Mouse (Mus musculus) embryonic stem cell, embryonic (primary cell): ENCODE data around the gene Ret.

Source experiments
- CTCF ChIA-PET, 4 experiments: fragments of 300-600 bp in 2 of 4; fragments of 350-600 bp in 2 of 4; sonication (Branson Sonifier 250); formaldehyde crosslinking; loops; one replicate each; lab custom pipeline; 2022; ENCODE audit warnings: inconsistent platforms in 2 of 4; lab: Charles Lee
- POLR2A ChIA-PET, 4 experiments: fragments of 300-600 bp in 2 of 4; fragments of 350-600 bp in 2 of 4; sonication (Branson Sonifier 250); formaldehyde crosslinking; loops; one replicate each; lab custom pipeline; 2022; ENCODE audit warnings: antibody characterized with exemption in 4 of 4, inconsistent platforms in 1 of 4; lab: Charles Lee

Ret gene

DNA sequence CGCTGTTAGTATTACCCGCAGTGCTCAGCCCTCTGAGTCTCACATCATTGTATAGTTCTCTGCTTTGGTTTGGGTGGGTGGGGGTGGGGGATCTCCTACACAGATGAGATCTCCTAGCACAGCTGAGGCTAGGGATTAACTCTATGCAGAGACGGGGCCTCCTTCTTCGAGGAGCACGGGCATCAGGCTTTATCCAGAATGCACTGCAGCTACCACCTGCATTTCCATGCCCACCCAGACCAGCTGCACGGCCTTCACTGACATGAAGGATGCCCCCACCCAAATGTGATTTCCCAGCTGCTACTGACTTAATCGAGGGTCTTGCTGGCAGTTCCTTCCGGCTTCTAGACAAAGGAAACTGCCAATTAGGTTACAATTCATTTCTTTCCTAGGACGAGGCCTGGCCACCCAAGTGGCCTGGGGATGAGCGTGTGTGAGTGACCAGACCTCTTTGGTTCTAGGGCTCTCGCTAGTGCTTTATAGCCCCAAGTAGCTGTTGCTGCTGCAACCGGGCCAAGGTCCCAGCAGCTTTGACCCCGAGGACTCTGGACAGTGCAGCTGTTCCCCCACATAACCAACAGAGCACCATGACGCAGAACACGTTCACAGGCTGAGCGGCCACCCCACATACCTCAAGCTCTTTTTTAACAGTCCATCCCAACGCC, 10.8 kb downstream of the Ret start:
- ChIA-PET POLR2A (interaction anchor here in 1 of 4 experiments (0.6 kb wide), 1 partner anchor 19 kb away, joined by 3 read pairs; no protein-coding TSS in a partner anchor), CTCF (no interaction called here)

GRCm38 (mm10) chr6:118184126-118184525, 13.4 kb downstream of the Ret start:
- CTCF ChIA-PET: interaction anchor here in 1 of 4 experiments (1.5 kb wide), 1 partner anchor 195 kb away, joined by 4 read pairs; no protein-coding TSS in a partner anchor
- POLR2A ChIA-PET: no interaction called here

DNA sequence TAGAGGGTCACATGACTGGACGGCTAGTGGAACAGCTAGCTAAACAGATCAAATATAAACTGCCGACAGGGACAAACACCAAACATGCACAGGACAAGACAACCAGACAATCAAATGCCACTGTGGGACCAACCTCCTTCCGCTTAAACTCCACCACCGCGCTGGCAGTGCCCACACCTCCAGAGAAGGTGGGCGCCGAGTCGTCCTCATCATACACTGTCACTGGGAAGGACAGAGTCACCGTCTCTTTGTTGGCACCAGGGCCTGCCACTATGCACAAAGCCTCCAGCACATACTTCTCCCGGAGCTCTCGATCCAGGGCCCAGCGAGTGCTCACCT, 17.5 kb downstream of the Ret start:
- ChIA-PET POLR2A (interaction anchor here (0.6 to 4.2 kb wide), 4 partner anchors 17 to 239 kb away, joined by 3 to 14 read pairs (median 4); partner anchors contain the start of genes Bms1 (in 1 of the 4) and Ret (in 1 of the 4)), CTCF (interaction anchor here (0.5 to 2.7 kb wide), 19 partner anchors 9 to 240 kb away, joined by 3 to 49 read pairs (median 6); partner anchors contain the start of genes Bms1 (in 2 of the 4) and Csgalnact2 (in 1 of the 4))

- CTCF ChIA-PET: interaction anchor here (0.5 to 2.7 kb wide), 27 partner anchors 8 to 259 kb away, joined by 3 to 49 read pairs (median 4); partner anchors contain the start of genes Bms1 (in 2 of the 4) and Csgalnact2 (in 1 of the 4)
Observed at GRCm38 (mm10) chr6:118179316-118180084, 18.0 kb downstream of the Ret start.

DNA sequence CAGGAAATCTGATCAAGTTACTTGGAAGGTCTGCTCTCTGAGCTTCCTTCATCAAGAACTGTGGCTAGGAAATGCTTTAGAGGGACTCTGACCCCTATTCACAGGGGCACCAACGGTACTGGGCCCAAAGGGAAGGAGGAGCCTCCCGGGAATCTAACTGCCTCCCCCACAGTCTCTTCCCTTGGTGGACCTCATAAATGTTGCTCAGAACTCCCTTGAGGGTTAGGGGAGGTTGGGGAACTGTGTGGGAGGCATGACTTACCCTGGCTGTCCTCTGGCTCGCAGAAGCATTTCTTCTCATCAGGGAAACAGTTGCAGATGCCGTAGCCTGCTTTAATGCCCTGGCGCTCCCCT, 23.6 kb downstream of the Ret start:
- CTCF ChIA-PET: no interaction called here
- POLR2A ChIA-PET: no interaction called here

More at GRCm38 (mm10) chr6:118179316-118180084, 18.0 kb downstream of the Ret start:
- POLR2A ChIA-PET: interaction anchor here (0.6 to 4.2 kb wide), 5 partner anchors 18 to 240 kb away, joined by 3 to 14 read pairs (median 3); partner anchors contain the start of genes Bms1 (in 1 of the 4) and Ret (in 1 of the 4)

DNA sequence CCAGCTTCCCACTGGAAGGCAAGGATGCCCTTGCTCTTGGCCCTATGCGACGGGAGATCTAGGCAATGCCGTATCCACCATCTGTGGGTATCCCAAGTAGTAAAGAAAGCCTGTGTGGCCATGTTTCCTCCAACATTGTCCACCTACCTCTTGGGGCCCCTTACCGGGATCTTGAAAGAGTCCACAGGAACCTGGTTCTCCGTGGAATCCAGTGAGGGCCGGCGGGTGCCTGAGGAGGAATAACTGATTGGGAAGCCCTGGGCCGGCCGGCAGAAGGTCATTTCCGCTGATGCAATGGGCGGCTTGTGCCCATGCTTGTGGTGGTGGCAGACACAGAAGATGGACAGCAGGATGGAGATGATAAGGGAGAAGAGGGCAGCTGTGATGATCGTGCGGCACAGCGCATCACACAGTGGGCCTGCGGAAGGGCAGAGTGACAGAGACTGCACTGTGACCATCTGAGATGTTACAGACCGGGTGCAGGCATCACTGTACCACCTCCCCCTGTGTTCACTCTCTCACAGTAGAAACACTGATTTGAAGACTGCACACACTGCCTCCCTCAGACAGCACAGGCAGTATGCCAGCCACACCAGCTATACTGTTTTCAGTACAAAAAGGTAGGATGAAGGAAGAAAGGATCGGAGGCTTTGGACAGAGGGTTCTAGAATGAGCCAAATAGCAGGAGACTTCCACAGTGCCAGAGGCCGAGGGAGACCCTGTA, 24.1 kb downstream of the Ret start:
- ChIA-PET CTCF (no interaction called here), POLR2A (interaction anchor here in 1 of 4 experiments (0.6 kb wide), 1 partner anchor 282 kb away, joined by 4 read pairs; no protein-coding TSS in a partner anchor)

DNA sequence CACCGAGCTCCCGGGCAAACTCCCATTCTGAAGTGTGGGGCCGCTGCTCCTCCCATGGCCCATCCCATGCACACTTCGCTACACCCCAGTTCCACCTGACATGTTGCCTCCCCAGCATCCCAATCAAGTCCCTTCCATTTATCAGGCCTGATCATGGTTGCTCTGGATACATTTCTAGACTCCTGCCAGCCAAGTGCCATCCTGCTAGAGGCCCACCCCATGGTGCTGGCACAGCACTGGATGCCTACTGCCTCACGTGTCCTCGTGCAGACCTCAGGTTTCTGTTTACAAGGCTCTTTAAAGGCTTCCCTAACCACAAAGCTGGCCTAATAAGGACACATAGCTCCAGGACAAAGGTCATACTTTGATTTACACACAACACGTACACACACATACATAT, 26.1 kb downstream of the Ret start:
- ChIA-PET POLR2A (interaction anchor here in 1 of 4 experiments (0.6 to 1.3 kb wide), 3 partner anchors 9 to 866 kb away, joined by 3 read pairs; no protein-coding TSS in a partner anchor), CTCF (interaction anchor here in 1 of 4 experiments (1.1 kb wide), 1 partner anchor 9 kb away, joined by 3 read pairs; no protein-coding TSS in a partner anchor)

GRCm38 (mm10) chr6:118168106-118168505, 29.4 kb downstream of the Ret start:
- ChIA-PET CTCF (interaction anchor here in 1 of 4 experiments (1.4 kb wide), 1 partner anchor 69 kb away, joined by 3 read pairs; no protein-coding TSS in a partner anchor), POLR2A (interaction anchor here in 2 of 4 experiments (0.6 to 1.4 kb wide), 3 partner anchors 18 to 29 kb away, joined by 3 read pairs; partner anchors contain the start of gene Csgalnact2 (in 2 of the 2))

- POLR2A ChIA-PET: interaction anchor here in 2 of 4 experiments (1.2 to 1.4 kb wide), 2 partner anchors 28 kb away, joined by 3 read pairs; partner anchors contain the start of gene Csgalnact2 (in 2 of the 2)
- CTCF ChIA-PET: interaction anchor here in 2 of 4 experiments (0.6 to 1.4 kb wide), 4 partner anchors 13 to 215 kb away, joined by 3 to 6 read pairs (median 4); no protein-coding TSS in a partner anchor
Observed at GRCm38 (mm10) chr6:118167013-118167412, 30.5 kb downstream of the Ret start.

DNA sequence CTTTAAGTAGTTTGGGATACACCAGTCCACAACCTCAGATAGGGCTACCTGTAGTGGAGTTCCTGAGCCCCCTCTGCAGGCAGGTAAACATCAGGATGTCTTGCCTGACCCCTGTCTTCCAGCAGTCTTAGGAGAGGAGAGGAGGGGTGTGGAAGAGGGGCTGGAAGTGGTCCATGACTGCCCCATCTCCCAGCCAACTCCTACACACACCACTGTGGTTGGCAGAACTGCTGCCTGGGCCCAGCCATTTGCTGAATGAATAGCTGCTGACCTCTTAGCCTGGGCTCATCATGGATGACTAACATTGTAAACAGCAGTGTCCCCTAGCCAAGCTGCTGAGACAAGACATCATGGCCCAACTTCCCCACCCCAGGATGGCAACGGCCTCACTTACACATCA, 32.0 kb downstream of the Ret start:
- ChIA-PET POLR2A (no interaction called here), CTCF (interaction anchor here in 2 of 4 experiments (0.7 to 1.2 kb wide), 2 partner anchors 211 to 214 kb away, joined by 5 to 14 read pairs; no protein-coding TSS in a partner anchor)

- POLR2A ChIA-PET: interaction anchor here in 1 of 4 experiments (1.0 kb wide), 1 partner anchor 9 kb away, joined by 3 read pairs; no protein-coding TSS in a partner anchor
- CTCF ChIA-PET: no interaction called here
Observed at GRCm38 (mm10) chr6:118164691-118165090, 32.8 kb downstream of the Ret start.

GRCm38 (mm10) chr6:118163086-118163485, 34.4 kb downstream of the Ret start:
- CTCF ChIA-PET: interaction anchor here in 1 of 4 experiments (0.5 kb wide), 1 partner anchor 101 kb away, joined by 3 read pairs; no protein-coding TSS in a partner anchor
- POLR2A ChIA-PET: interaction anchor here in 1 of 4 experiments (1.1 to 1.2 kb wide), 2 partner anchors 8 to 24 kb away, joined by 3 read pairs; partner anchors contain the start of gene Csgalnact2

DNA sequence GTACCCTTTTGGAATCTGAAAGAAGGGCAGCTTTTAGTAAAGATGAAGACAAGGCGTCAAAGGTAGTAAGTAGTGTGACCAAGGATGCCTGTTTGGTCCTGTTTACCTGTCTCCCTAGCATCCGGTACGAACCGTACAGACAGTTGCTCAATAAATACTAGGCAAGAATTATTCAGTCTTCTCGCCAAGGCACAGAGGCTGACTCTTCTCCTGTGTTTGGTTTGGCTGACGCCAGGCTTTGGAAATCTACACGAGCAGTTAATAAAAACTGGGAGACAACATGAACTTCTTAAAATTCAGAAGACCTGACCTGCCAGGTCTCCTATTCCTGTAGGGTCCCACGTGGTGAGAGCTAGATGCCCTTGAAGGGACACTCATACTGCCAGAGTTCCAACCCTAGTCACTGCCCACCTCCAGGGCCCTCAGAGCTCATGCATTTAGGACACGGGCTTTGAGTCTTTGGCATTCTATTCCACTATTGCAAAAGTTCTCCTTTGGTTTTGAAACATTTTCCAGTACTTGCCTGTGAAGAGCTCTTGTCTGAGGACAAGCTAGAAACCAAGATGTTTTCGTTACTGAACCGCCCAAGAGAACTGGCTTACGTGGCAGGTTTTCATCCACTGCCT, 34.9 kb downstream of the Ret start:
- CTCF ChIA-PET: no interaction called here
- POLR2A ChIA-PET: interaction anchor here in 1 of 4 experiments (1.1 to 1.2 kb wide), 2 partner anchors 8 to 23 kb away, joined by 3 read pairs; partner anchors contain the start of gene Csgalnact2

DNA sequence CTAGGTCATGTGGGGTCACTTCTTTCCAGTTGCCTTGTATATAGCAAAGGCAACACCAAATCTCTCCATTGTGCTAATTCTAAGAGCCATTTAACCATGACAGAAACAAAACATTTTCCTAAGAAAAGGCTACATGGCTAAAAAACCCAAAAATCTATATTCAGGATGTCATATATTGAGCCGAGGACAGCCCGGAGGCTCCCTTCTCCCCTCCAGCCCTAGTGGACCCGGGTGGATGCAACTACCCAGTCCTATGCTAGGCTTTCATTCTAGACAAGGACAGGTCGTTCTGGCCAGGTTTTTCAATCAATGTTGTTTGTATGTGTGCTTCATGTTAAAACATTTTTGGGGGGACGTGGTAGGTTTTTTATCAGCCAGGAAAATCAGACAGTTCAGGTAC, 44.4 kb downstream of the Ret start:
- CTCF ChIA-PET: no interaction called here
- POLR2A ChIA-PET: no interaction called here

DNA sequence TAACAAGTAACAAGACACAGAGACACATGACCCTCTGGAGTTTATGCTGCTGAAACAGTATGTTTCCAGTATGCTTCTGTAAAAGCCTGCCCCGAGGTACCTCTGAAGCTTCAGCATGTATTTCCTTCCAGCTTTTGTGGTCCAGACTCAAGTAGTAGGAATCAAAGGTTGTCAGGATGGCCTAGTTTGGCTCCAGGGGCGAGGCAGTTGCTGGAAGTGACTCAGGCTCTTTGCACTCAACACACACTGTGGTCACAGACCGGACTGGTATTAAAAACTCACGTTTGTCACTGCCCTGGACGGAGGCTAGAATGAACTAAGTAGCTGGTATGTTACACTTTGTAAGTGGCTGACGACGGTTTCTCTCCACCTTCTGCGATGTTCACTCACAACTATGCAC, 46.5 kb downstream of the Ret start:
- ChIA-PET POLR2A (no interaction called here), CTCF (interaction anchor here in 1 of 4 experiments (0.6 kb wide), 1 partner anchor 74 kb away, joined by 3 read pairs; no protein-coding TSS in a partner anchor)

DNA sequence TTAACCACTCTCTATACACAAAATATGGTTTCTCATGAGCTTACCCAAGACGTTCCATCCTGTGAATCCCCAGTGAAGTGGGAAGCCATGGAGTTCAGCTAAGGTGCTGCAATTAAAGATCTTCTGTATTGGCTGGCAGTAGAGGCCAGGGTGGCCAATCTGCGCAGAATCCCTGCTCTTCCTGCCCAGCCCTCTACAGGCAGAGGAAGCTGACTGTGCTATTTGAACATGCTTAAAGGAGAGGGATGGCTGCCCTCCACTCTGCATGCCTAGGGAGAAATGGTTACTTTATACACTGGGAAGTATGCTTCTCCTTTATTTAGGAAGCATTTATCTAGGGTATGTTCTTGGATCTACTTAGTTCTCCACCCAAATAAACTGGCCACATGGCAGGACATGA, 47.0 kb downstream of the Ret start:
- CTCF ChIA-PET: interaction anchor here in 1 of 4 experiments (0.6 kb wide), 1 partner anchor 74 kb away, joined by 3 read pairs; no protein-coding TSS in a partner anchor
- POLR2A ChIA-PET: interaction anchor here in 1 of 4 experiments (0.6 kb wide), 1 partner anchor 151 kb away, joined by 3 read pairs; no protein-coding TSS in a partner anchor

DNA sequence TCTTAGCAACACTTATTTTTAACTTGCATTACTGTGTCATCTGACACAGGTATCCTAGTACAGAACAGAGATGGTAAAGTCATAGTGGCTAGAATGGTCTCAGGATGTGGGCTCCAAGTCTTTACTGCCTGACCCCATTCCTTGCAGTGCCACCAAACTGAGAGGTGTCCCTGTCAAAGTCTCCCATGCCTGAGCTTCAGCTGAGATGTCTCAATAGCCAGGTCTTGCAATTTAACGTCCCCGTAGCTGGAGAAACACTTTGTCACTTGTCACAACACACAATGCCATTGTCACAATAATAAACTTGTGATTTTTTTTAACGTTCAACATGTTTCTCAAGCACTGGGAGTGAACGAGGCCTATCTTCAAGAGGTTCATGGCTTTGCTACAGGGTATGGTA, 47.4 kb downstream of the Ret start:
- ChIA-PET POLR2A (interaction anchor here in 1 of 4 experiments (0.6 kb wide), 1 partner anchor 150 kb away, joined by 3 read pairs; no protein-coding TSS in a partner anchor), CTCF (interaction anchor here in 1 of 4 experiments (0.6 kb wide), 1 partner anchor 73 kb away, joined by 3 read pairs; no protein-coding TSS in a partner anchor)
